Mouse (Mus musculus): Measurements from ENCODE around the gene Tchhl1.

Tchhl1 gene

GRCm38 (mm10) chr3:93505960-93506863, 37.7 kb downstream of the Tchhl1 start:
- DNase-seq = no peak

GRCm38 (mm10) chr3:93506881-93507325, 38.3 kb downstream of the Tchhl1 start:
- DNase-seq = no peak

GRCm38 (mm10) chr3:93509301-93509700, 40.7 kb downstream of the Tchhl1 start:
- DNase-seq = no peak

GRCm38 (mm10) chr3:93511036-93511435, 42.5 kb downstream of the Tchhl1 start:
- no peak for DNase-seq

GRCm38 (mm10) chr3:93511801-93512200, 43.2 kb downstream of the Tchhl1 start:
- no peak for DNase-seq

GRCm38 (mm10) chr3:93512386-93513101, 44.0 kb downstream of the Tchhl1 start:
- no peak for DNase-seq

- DNase-seq = no peak
These were observed 46.1 kb downstream of the Tchhl1 start for GRCm38 (mm10) chr3:93514628-93515027.

GRCm38 (mm10) chr3:93517343-93517742, 48.8 kb downstream of the Tchhl1 start:
- no peak for DNase-seq

GRCm38 (mm10) chr3:93519856-93520329, 51.3 kb downstream of the Tchhl1 start:
- no peak for DNase-seq

GRCm38 (mm10) chr3:93520330-93521193, 52.0 kb downstream of the Tchhl1 start, which contains the start of gene S100a11:
S100a11 (plus strand) TSS chr3:93520488.
- no peak for DNase-seq

Data from cerebellum, adult 9-10 months (tissue).